Mouse (Mus musculus) layer of hippocampus, postnatal 25 days (tissue): ENCODE results near the gene Me1. TPM values are rescaled to one million over a fixed set of nuclear protein-coding genes. Genes with fewer than 3 reads are reported as not detected.

ENCODE experiments used
- DNase-seq, 2 experiments: peaks; one replicate each; pipeline ENCODE4 v3.0.0; 2022; ENCODE audit warnings: mixed read lengths in 2 of 2, low spot score in 1 of 2; ENCODE audit errors: extremely low spot score in 1 of 2
- total RNA-seq, 2 experiments: library from RNA; stranded (reverse); gene quantifications; 2 replicates each; pipeline ENCODE4 v1.2.3; 2021

Me1 gene
- total RNA-seq, 2 experiments from 2014 or later = 65.7 to 68.1 TPM

DNA sequence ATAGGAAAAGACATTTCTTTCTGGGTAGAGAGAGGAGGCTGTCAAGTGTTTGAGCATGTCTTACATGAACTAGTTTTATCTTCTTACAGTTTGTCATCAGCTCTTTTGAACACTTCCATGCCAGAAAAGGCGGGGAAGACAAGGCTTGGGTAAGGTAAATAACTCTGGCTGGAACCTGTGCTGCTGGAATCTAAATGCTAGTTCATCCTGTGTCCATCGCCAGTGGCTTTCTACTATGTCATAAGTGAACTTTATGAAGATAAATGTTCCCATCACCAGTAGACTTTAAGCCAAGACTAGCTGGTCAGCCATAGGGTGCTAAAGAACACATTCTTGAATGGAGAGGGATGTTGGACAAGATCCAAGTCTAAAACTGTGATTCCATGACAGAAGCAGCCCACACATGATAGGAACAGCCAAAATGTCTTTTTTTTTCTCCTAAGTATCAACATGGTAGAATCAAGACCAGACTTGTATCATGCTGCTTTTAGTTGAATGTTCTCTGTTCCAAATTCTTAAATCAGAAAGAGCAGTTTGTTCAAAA is 14.4 kb upstream of the Me1 start:
- no peak for DNase-seq

DNA sequence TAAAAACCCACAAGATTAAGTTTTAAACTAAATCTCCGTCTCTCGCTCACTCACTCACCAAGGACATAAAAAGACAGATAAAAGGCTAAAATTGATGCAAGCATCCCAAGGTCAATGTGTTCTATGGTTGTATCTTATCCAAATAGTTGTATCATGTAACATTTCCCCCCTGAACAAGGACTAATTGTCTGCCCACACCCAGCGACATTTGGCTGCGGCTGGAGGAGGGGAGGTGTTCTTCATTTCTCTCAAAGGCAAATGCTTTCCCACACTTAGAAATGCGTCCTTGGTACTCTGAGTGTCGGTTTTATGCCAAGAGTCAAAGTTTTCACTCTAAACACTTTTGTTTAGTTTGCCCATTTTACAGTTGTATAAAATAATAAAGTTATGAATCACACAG is 13.2 kb upstream of the Me1 start:
- DNase-seq = no peak

DNA sequence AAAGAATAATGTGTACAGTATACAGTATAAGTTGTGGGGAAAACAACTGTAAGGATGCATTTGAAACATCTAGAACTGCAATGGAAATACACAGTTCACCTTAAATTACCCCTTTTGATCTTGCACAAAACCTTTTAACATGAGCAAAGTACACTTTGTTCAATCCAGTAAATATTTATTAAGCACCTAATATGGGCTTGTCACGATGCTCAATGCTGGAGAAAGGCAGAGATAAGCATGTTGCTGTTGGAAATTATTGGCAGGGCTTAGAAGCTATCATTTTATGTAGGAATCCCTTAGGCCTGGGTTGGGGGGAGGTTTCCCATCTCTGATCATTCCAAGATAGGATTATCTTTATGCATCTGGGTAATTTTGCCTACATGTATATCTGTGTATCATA is 11.7 kb upstream of the Me1 start:
- DNase-seq = no peak

DNA sequence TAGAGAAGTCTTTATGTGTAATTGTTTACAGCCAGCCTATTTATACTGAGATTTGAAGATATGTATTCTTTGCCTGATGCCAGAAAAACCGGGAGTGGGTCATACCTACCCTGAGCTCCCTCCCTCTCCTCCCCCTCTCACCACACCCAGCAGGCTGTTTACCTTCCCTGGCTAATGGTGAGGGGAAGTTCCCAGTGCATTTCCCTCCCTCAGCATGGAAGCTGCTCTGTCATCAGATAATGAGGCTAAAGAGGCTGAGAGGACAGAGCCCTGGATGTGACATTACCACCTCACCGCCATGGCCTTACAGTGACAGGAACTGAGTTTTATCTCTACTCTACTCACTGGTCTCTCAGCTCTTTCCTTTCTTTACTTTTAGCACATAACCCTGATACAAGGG is 6.1 kb upstream of the Me1 start:
- DNase-seq = no peak

DNA sequence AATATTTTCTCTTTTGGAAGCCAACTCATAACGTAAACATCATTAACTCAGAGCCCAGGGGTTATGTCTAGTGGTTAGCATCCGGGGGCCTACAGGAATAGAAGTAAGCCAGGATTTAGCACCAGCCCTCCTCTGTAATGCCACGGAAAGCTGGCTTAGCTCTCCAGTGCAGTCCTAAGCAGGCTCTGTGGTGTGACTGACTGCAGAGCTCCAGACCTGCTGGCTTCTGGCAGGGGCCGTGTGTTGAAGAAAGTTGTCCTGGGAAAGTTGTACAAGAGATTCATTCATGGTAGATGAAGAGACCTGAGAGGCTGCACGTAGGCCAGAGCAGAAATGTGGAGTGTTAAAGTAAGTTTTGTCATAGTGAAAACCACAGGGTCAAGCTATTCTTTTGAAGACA is 5.5 kb upstream of the Me1 start:
- no peak for DNase-seq

DNA sequence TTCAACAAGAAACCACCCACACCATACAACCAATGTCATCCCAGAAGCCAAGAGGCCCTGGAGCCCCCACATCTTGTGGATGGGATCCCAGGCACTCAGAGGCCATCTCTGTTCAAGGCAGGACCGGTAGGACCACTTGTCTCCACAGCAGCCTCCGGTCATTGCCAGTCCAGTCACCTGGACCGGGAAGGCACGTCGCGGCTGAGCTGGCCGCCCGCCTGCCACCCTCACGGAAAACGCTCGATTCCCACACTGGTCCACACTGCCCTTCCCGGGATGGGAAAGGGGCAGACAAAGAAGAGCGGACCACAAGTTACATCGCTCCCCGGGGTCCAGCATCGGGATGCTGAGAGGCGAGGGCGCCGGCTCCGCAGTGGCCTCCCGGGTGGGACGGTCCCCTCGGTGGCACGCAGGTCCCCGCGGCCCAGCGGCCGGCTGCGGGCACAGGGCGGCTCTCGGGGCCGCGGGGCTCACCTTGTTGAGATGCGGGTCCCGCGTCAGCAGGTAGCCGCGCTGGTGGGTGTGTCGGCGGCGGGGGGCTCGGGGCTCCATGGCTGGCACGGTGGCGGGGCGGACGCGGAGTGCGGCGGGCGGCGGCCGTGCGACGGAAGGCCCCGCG is 445 bp downstream of the Me1 start:
- DNase-seq = peak; percentile 18 to 42

DNA sequence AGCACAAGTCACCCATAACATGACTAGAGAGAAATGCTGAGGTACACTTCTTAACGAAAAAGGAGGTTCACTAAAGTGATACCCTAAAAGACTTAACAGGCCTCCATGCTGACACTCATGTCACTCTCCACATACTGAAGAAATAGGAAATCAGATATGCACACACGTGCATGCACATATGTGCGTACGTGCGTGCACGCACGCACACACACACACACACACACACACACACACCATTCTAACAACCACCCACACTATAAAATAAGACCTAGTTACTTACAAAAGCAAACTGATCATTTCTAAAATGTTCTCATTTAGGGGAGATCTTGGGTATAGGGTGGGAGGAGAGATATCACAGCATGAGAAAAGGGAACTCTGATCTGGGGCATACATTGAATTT is 1.1 kb downstream of the Me1 start:
- no peak for DNase-seq

DNA sequence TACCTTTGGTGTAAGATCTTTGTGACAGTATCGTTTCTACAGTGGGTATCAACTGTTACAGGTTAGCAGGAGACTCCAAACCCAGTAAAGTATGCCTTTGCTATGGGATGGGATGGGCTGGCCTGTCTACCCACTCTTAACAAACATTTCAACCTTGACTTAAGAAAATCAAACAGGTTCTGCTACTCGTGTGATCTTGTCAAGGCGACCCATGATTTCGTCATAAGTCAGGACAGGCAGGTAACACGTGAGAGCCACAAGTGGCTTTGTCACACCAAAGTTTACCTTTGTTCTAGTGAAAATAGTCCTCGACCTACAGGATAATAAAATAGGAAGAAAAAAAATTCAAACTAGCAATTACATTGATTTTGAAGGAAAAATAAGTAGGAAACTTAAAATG is 1.8 kb downstream of the Me1 start:
- no peak for DNase-seq

DNA sequence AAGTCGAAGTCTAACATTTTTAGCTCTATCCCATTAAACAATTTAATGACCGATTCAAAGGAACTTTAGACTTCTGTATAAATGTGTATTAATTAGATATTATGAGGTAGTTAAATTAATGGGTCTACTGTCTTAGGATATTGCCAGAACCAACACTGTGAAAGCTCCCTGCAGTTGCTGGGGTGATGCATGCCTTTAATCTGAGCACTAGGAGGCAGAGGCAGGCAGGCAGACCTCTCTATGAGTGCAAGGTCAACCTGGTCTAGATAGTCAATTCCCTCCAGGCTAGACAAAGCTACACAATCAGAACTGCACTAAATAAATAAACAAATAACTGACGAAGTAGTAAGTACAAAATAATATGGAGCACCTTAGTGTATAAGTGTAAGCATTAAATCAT is 3.1 kb downstream of the Me1 start:
- no peak for DNase-seq

DNA sequence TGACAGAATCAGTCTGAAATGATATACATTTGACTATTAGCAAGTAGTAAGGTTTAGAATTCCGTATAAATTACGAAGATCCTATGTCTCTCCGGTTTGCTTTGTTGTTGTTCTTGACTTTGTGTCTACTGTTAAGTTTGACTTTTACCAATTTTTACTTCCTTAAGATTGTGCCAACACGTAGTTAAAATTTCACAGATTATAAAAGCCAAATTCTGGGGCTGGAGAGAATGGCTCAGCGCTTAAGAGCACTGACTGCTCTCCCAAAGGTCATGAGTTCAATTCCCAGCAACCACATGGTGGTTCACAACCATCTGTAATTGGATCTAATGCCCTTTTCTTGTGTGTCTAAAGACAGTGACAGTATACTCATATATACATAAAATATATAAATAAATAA is 3.5 kb downstream of the Me1 start:
- no peak for DNase-seq

DNA sequence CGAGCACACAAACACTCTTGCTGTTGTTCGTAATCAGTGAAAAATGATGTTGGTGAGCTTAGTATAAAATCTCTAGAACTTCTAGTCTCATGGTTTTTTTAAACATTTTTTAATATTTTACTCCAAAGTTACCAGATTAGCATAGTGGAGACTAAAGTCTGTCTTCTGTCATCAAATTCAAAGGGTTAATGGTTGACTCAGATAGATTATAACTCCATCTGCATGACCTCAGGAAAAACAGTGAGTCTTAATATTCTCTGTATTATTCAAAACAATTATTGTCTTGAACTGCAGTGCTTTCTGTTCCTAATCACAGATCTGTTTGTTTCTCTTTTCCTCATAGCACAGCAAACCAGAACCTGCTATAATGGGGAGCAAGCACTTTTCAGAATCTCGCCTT is 4.7 kb downstream of the Me1 start:
- DNase-seq = no peak

DNA sequence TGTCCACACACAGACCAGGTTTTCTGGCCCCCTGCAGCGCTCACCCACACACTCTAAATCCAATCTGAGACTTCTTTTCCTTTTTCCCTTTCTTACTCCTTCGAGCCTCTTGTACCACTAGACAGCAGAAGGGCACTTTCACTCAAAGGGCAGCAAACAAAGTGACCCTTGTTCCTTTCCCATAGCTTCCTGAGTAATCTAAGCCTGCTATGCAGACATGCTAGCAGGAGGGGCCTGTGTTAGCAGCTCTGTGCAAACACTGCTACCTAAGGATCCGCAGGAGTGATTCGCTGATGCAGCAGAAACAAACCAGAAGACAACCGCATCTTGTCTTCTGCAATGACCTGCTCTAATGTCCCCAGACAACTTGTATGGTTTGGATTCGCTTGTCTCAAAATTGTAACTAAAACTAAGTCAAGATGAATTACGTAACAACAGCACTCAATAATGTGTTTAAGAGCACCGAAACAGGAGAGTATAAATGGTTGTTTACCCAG is 12.0 kb downstream of the Me1 start:
- no peak for DNase-seq

DNA sequence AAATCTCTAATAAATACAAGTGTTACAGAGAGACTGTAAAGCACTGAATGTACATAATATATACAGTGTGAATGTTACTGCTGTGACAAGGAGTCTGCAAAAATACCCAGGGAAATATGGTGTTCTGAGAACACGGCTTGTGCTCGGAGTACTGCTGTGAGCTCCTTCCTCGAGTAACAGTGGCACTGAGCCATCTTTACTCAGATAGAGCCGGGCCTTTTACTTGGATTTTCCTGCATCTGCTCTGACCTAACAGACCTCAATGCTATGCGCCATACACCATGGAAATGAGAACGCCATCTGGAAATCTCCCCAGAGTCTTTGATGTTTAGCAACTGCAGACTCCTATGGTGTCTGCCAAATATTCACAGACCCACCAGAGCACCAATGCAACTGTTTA is 12.9 kb downstream of the Me1 start:
- no peak for DNase-seq

DNA sequence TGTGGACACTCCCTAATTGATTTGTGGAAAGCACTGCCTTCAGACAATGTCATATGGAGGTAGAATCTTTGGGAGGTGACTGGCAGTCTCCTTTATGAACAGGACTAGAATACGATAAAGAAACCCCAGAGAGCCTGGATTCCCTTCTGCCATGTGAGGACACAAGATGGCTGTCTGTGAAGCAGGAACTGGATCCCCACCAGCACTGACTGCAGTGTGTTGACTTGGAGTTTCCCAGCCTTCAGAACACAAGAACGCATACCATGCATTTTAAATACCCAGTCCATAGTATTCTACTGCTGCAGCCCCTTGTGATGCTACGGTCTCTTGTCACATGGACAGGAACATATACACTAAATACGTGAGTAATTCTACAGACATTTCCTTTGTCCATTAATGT is 13.5 kb downstream of the Me1 start:
- no peak for DNase-seq

DNA sequence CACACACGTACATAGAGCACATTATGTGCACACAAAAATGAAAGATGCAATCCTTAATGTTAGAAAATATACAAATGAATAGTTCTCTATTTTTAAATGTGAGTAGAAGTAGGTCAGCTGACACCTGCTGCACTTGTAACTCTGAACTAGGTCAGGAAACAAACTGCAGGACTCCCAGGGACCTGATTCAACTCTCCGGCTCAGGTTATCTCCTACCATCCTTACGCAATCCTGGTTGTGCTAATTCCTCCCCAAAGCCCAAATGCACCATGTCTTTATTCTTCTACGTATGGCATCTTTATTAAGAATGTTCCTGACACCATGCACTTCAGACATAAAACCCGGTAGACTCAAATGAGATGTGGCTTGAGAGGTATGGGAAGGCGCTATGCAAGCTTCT is 15.3 kb downstream of the Me1 start:
- no peak for DNase-seq

DNA sequence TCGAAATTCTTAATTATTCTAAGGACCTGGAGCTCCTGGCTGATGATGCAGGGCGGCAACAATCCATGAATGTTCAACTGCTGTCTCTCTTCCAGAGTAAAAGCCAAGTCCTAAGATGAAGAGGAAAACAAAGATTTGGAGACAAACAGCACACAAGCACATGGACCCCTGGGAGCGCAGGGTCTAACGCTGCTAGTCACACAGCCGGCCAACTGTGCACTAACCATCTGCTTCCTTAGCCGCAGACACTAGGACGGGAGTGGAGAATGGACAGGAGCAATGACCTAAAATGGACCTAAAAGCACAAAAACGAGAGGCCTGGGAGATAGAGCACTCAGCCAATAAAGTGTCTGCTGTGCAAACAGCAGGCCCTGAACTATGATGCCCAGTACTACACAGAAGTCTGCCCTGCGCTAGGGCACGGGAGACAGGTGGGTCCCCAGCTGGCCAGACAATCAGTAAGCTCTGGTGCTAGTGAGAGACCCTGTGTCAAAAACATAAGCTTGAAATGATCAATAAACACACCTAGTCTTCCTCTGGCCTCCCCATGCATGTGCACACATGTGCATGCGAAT is 15.8 kb downstream of the Me1 start:
- no peak for DNase-seq

DNA sequence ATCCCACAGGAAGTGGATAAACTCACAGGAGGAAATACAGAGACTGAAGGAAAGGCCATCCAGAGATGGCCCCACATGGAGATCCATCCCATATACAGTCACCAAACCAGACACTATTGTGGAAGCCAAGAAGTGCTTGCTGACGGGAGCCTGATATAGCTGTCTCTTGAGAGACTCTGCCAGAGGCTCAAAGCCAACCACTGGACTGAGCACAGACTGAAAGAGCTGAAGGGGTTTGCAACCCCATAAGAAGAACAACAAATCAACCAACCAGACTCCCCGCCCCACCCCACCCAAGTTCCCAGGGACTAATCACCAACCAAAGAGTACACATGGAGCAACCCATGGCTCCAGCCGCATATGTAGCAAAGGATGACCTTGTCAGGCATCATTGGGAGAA is 19.5 kb downstream of the Me1 start:
- no peak for DNase-seq

DNA sequence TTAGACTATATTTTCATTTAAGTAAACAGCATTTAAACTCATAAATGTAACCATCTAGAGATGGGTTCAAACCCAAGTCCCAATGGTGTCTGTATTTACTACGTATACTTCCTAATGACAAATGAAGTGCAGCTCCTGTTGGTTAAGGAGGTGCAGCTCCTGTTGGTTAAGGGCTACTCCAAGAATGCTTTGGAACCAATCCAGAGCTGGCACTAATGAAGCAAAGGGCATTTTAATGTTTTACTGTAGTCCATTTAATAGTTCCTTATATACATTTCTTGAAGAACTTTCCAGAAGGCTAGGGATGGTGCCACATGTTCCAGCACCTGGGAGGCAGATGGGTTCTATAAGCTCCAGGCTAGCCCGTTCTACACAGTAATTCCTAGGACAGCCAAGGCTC is 20.3 kb downstream of the Me1 start:
- DNase-seq = no peak

DNA sequence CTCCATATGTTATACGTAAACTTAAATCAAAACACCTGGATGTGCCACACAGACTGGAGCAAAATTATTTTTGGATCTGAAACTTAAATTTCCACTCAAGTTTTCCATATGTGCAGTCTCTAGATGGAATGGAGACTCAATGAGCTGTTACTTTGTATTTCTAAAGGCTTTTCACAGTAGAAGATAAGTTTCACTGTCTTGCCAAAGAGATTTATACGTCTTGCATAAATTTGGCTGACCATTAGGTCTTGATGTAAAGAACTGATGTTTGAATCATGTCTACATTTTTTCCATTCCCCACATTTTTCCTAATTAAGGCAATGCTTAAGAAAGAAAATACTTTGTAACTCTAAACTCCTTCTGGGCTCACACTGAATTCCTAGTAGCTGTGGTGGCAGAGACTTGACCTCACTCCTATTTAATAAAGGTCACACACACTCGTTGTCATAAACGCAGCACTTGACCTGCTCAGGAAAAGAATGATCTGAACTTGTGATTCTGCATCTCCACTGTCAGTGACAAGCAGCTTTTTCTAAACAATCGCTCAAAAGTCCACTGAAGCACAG is 22.8 kb downstream of the Me1 start:
- no peak for DNase-seq

DNA sequence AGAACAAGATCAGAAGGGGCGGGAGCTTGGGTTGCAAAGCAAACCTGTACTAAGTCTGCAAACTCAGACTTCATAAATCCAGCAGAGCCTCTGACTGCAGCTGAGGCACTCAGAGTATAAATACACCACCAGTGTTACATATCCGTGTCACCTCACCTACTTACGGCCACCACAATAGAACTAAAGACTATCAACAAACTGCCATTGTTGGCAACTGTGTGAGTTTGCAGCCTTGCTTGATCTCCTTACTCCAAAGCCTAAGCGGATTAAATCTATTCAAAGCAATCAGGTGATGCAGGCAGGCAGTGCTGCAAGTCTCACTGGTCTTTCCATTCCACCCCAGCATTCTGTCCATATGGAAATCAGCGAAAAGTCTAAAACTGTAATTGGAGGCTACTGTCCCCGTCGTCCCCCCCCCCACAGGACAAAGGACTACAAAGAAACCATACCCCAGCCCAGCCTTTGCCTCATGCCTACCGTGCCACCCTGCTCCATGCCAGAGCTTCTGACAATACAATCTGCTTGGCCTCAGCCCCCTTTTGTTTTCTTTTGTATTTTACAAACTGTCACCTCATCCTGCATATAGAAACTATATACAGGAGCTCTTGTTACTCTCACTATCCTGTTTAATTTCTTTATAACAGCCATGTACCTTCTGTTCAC is 27.0 kb downstream of the Me1 start:
- DNase-seq = no peak

DNA sequence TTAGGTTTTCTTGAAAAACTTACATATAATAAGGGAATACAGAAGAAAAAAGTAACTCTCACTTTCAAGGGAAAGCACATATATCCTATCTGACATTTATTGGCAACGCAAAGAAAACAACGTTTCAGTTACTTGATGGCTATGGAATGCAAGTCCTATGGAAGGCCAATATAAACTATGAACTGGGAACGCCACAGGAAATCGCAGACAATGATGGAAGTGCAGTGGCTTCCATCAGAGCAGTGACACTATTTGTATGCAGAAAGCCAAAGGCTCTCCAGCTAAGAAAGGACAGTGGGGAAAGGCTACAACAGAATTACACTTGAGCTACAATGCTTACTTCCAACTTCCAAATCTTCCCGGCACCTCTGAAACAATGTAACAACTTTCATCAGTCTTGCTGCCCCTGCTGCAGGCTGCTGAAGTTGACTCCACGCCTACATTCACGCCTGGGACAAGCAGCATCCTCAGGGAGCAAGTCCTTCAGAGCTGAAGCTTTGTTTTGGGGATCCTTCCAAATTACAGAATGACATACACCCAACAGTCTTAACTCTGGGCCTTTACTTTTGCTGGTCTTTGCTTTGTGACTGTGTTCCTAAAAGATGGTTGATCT is 28.5 kb downstream of the Me1 start:
- DNase-seq = no peak
